Mouse (Mus musculus): ENCODE measurements around the gene Ifnk.

Gene Ifnk

DNA sequence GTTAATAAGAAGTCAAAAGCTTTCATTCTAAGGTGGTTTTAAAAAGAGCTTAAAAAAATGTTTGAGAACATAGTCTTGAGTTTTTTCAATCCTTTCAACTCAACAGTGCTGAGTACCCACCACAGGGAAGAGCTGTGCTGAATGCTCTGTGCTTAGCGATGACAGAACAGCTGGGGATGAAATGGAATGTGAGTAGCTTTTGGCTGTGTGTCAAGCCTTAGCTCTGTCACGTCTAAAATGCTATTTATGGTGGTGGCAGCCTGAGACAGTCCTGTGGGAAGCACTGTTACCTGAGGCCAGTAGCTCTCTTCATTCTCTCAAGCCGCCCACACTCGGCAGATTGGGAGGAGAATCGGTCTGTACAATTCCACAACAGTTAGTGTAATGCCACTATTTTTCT lies 37.9 kb downstream of the Ifnk start:
- DNase-seq (ENCODE audit: low read depth): no peak

- DNase-seq (ENCODE audit: low read depth): no peak
These were observed 40.9 kb downstream of the Ifnk start for GRCm38 (mm10) chr4:35192725-35193124.

DNA sequence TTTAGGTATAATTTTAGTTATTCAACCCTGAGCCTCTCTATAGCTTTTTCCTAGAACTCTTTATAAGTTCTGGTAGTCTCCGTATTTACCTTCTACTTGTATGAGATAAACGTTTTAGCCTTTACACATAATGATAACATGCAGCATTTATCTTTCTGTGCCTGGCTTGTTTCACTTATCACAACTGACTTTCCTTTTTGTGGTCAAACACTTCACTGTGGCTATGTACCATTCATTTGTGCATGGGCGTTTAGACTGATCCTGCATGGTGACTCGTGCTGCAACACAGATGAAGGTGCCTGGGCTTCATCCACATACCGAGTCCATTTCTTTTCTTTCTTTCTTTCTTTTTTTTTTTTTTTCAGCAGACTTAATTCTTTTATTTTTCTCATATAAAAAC lies 49.8 kb downstream of the Ifnk start:
- DNase-seq (ENCODE audit: low read depth): no peak
